26 mouse cellular contexts compared by ENCODE assay signal in genomic region chr7:58078825-58079224, GRCm38 (mm10).
A peak's percentile ranks its signal among the peaks of the same experiment; 100 is the strongest.
DNase-seq lines count a peak whose midpoint lies in the region; ATAC-seq and TF ChIP-seq lines count a peak whose summit lies in the region.
"Had no signal": no experiment of that assay in that cellular context is flagged by ENCODE, and none has a peak within 500 bp of the region (broad histone marks: within the 10 kb centered on the region; RNA-seq: fewer than 3 reads in every experiment).

No protein-coding gene starts in this region.

- H3K9me3 ChIP-seq in forebrain, postnatal 0 days (ENCODE audit: low read length): no peaks in the 10 kb centered on the region
- no peaks in the 10 kb centered on the region for H3K9me3 ChIP-seq in forebrain, embryonic 15.5 days
- no peaks in the 10 kb centered on the region for H3K9me3 ChIP-seq in midbrain, embryonic 15.5 days
- no peaks in the 10 kb centered on the region for H3K9me3 ChIP-seq in midbrain, embryonic 11.5 days (ENCODE audit: control insufficient read depth, low read length)
- H3K9me3 ChIP-seq: forebrain, embryonic 10.5 days; forebrain, embryonic 13.5 days; G1E; heart, embryonic 12.5 days; heart, embryonic 15.5 days; hindbrain, embryonic 10.5 days had no signal

- no peak overlapping the region for H3K27ac ChIP-seq in forebrain, postnatal 0 days (ENCODE audit: low read depth, low read length)
- no peak overlapping the region for H3K27ac ChIP-seq in forebrain, embryonic 15.5 days (replicated peaks)
- no peak overlapping the region for H3K27ac ChIP-seq in midbrain, embryonic 15.5 days
- no peak overlapping the region for H3K27ac ChIP-seq in midbrain, embryonic 11.5 days (ENCODE audit: low read depth, low read length)
- H3K27ac ChIP-seq: forebrain, embryonic 10.5 days; forebrain, embryonic 13.5 days; heart, embryonic 15.5 days; hindbrain, embryonic 10.5 days; hindbrain, embryonic 14.5 days had no signal

- TF ChIP-seq POLR2A in brain, embryonic 14.5 days (IDR thresholded peaks at IDR 0.05; ENCODE audit: borderline replicate concordance, extremely low read depth, insufficient read depth, insufficient read length, poor library complexity, severe bottlenecking): no peak

- H3K4me1 ChIP-seq in forebrain, postnatal 0 days (ENCODE audit: insufficient read depth): no peaks in the 10 kb centered on the region
- H3K4me1 ChIP-seq in forebrain, embryonic 15.5 days: no peaks in the 10 kb centered on the region
- no peaks in the 10 kb centered on the region for H3K4me1 ChIP-seq in midbrain, embryonic 15.5 days
- no peaks in the 10 kb centered on the region for H3K4me1 ChIP-seq in midbrain, embryonic 11.5 days (ENCODE audit: control insufficient read depth, insufficient read depth, low read length)
- H3K4me1 ChIP-seq: forebrain, embryonic 10.5 days; forebrain, embryonic 13.5 days; heart, embryonic 12.5 days; heart, embryonic 15.5 days; hindbrain, embryonic 10.5 days had no signal

- peak; percentile 29; the same call in 1 of the 2 replicates for ATAC-seq in forebrain, postnatal 0 days
- ATAC-seq in forebrain, embryonic 15.5 days (replicated peaks): no peak
- ATAC-seq in midbrain, embryonic 15.5 days (replicated peaks): peak; percentile 81; the same call in 1 of the 2 replicates
- ATAC-seq in midbrain, embryonic 11.5 days (ENCODE audit: low FRiP score): no peak
- ATAC-seq: forebrain, embryonic 13.5 days; Patski had no signal

- H3K27me3 ChIP-seq in forebrain, postnatal 0 days (ENCODE audit: insufficient read depth, low read length): no peaks in the 10 kb centered on the region
- H3K27me3 ChIP-seq in forebrain, embryonic 15.5 days: no peaks in the 10 kb centered on the region
- no peaks in the 10 kb centered on the region for H3K27me3 ChIP-seq in midbrain, embryonic 15.5 days (replicated peaks)
- H3K27me3 ChIP-seq in midbrain, embryonic 11.5 days (ENCODE audit: control insufficient read depth, insufficient read depth, low read length): no peaks in the 10 kb centered on the region
- H3K27me3 ChIP-seq: CH12.LX; forebrain, embryonic 13.5 days; heart, embryonic 12.5 days; heart, embryonic 15.5 days; Patski had no signal

- WGBS in forebrain, postnatal 0 days: 51% methylated on average over 2 of the region's 2 CpGs
- WGBS in forebrain, embryonic 15.5 days: 50% methylated on average over 2 of the region's 2 CpGs
- WGBS in midbrain, embryonic 15.5 days: 73% methylated on average over 2 of the region's 2 CpGs
- 84% methylated on average over 2 of the region's 2 CpGs for WGBS in midbrain, embryonic 11.5 days

- no peak overlapping the region for H3K4me3 ChIP-seq in forebrain, postnatal 0 days (ENCODE audit: low read depth, low read length)
- H3K4me3 ChIP-seq in forebrain, embryonic 15.5 days: no peak overlapping the region
- H3K4me3 ChIP-seq in midbrain, embryonic 15.5 days: no peak overlapping the region
- no peak overlapping the region for H3K4me3 ChIP-seq in midbrain, embryonic 11.5 days (ENCODE audit: low read depth, low read length)
- H3K4me3 ChIP-seq: forebrain, embryonic 10.5 days; forebrain, embryonic 13.5 days; heart, embryonic 12.5 days; heart, embryonic 15.5 days; hindbrain, embryonic 10.5 days had no signal

- no peak overlapping the region for H3K9ac ChIP-seq in forebrain, postnatal 0 days
- no peak overlapping the region for H3K9ac ChIP-seq in forebrain, embryonic 15.5 days (replicated peaks)
- no peak overlapping the region for H3K9ac ChIP-seq in midbrain, embryonic 15.5 days
- H3K9ac ChIP-seq in midbrain, embryonic 11.5 days (ENCODE audit: low read length): no peak overlapping the region
- H3K9ac ChIP-seq: forebrain, embryonic 13.5 days; heart, embryonic 12.5 days; heart, embryonic 15.5 days; hindbrain, embryonic 14.5 days had no signal

- no peak for DNase-seq in forebrain, postnatal 0 days
- DNase-seq in midbrain, embryonic 11.5 days (ENCODE audit: low spot score, missing footprints): no peak
- DNase-seq in brain, embryonic 14.5 days (ENCODE audit: low read depth): peak; percentile 33
- no peak for DNase-seq in neural tube, embryonic 10.5 days (ENCODE audit: extremely low spot score, low spot score)
- no peak for DNase-seq in frontal cortex, postnatal 10 days (ENCODE audit: low spot score in 2 of 2)
- DNase-seq: adrenal gland, postnatal 10 days; adrenal gland, postnatal 36 days; B cell, adult 2 months; cerebellum, adult 18-20 months; cerebellum, adult 9-10 months; cerebellum, postnatal 14 days; gastrocnemius, postnatal 25 days; heart, adult 18-20 months; heart, postnatal 10 days; heart, postnatal 36 days had no signal

- no peak overlapping the region for H3K4me2 ChIP-seq in forebrain, postnatal 0 days (ENCODE audit: low read depth)
- H3K4me2 ChIP-seq in forebrain, embryonic 15.5 days (replicated peaks): no peak overlapping the region
- H3K4me2 ChIP-seq in midbrain, embryonic 15.5 days: no peak overlapping the region
- H3K4me2 ChIP-seq in midbrain, embryonic 11.5 days: no peak overlapping the region
- H3K4me2 ChIP-seq: forebrain, embryonic 13.5 days; heart, embryonic 12.5 days; heart, embryonic 15.5 days; hindbrain, embryonic 14.5 days had no signal

- TF ChIP-seq CTCF in forebrain, postnatal 0 days (IDR thresholded peaks at IDR 0.05; ENCODE audit: low read depth): no peak
- TF ChIP-seq CTCF in brain, embryonic 14.5 days (IDR thresholded peaks at IDR 0.05; ENCODE audit: borderline replicate concordance, extremely low read depth, insufficient read depth, insufficient read length): no peak

- no peaks in the 10 kb centered on the region for H3K36me3 ChIP-seq in forebrain, postnatal 0 days (ENCODE audit: insufficient read depth)
- H3K36me3 ChIP-seq in forebrain, embryonic 15.5 days: no peaks in the 10 kb centered on the region
- no peaks in the 10 kb centered on the region for H3K36me3 ChIP-seq in midbrain, embryonic 15.5 days (replicated peaks)
- H3K36me3 ChIP-seq in midbrain, embryonic 11.5 days (ENCODE audit: control insufficient read depth, insufficient read depth, low read length): no peaks in the 10 kb centered on the region
- H3K36me3 ChIP-seq: forebrain, embryonic 10.5 days; G1E; heart, embryonic 12.5 days; heart, embryonic 15.5 days; hindbrain, embryonic 10.5 days had no signal

Comparison
In these comparisons a context has a peak if more than half of its experiments do, and no peak if none do; other contexts are left out.
1. ATAC-seq: peak in forebrain, postnatal 0 days (single experiment) and midbrain, embryonic 15.5 days (single experiment); none in forebrain, embryonic 15.5 days (single experiment) and midbrain, embryonic 11.5 days (single experiment).